ENCODE assay signal across 17 mouse cellular contexts in the genomic region with DNA sequence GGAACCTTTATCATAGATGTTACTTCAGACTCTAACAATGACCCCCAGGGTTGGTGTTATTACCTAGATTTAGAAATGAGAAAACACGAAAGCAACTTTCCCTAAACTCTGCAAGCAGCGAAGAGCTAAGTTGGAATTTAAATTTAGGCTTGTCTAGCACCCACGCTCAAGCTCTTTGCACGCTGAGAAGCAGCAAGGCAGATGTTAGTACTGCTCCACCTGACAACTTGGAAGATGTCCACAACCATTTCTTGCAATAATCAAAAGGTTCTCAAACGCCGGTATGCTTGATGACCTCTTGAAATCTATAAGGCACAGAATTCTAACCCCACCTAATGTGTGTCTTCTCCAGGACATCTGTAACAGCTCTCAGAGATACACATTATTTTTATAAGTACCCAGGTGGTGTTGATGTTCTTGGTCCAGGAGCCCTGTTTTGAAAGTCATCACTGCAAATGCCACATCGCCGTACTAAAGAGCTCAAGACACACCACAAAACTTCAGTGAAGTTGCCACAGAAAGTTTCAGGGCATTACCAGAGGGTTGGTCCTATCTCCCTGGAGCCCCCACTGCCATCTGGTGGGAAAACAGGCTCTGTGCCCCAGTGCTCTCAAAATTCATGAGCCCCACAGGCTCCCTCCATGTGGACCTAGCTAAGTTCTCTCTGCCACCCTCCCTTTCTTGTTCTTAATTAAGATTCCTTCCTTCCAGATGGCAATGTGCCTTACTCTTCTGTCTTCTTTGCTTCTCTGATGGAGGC.
DNase-seq lines count a peak whose midpoint lies in the region; ATAC-seq and TF ChIP-seq lines count a peak whose summit lies in the region.
"Had no signal": no experiment of that assay in that cellular context is flagged by ENCODE, and none has a peak within 500 bp of the region (broad histone marks: within the 10 kb centered on the region; RNA-seq: fewer than 3 reads in every experiment).

No protein-coding gene starts in this region.

- no peak overlapping the region for H3K27ac ChIP-seq in liver, postnatal 0 days (ENCODE audit: low read depth)
- H3K27ac ChIP-seq: embryonic facial prominence, embryonic 10.5 days; hindbrain, embryonic 10.5 days; liver, embryonic 15.5 days; macrophage; midbrain, embryonic 13.5 days had no signal

- no peak for TF ChIP-seq EP300 in liver, postnatal 0 days (IDR thresholded peaks at IDR 0.05; ENCODE audit: low read depth)

- no peak overlapping the region for H3K9ac ChIP-seq in liver, postnatal 0 days (replicated peaks)
- H3K9ac ChIP-seq: heart, embryonic 12.5 days; liver, embryonic 15.5 days; midbrain, embryonic 13.5 days had no signal

- 83% methylated on average over 8 of the region's 8 CpGs for WGBS in liver, postnatal 0 days (ENCODE audit: insufficient replicate concordance)

- no peak overlapping the region for H3K4me3 ChIP-seq in liver, postnatal 0 days (ENCODE audit: low read depth, low read length)
- H3K4me3 ChIP-seq: embryonic facial prominence, embryonic 10.5 days; heart, embryonic 12.5 days; hindbrain, embryonic 10.5 days; liver, embryonic 15.5 days; midbrain, embryonic 13.5 days had no signal

- no peak overlapping the region for H3K4me2 ChIP-seq in liver, postnatal 0 days (ENCODE audit: low read depth, low read length)
- H3K4me2 ChIP-seq: heart, embryonic 12.5 days; liver, embryonic 15.5 days; midbrain, embryonic 13.5 days had no signal

- peak; percentile 30 to 51 for DNase-seq in layer of hippocampus, adult 18-20 months (ENCODE audit: low spot score in 2 of 2)
- no peak for DNase-seq in layer of hippocampus, postnatal 25 days (ENCODE audit: extremely low spot score in 1 of 2, low spot score in 1 of 2)
- peak; percentile 43 to 72 for DNase-seq in frontal cortex, postnatal 14 days (ENCODE audit: low spot score in 2 of 2)
- DNase-seq in left cerebral cortex, postnatal 36 days (ENCODE audit: low spot score in 2 of 2): peak; percentile 66 to 72
- DNase-seq in telencephalon, adult 2 months (ENCODE audit: low read depth, low spot score): peak; percentile 92
- no peak for DNase-seq in liver, postnatal 0 days
- no peak for DNase-seq in kidney, adult 18-20 months
- DNase-seq: cerebellum, adult 18-20 months; gastrocnemius, postnatal 14 days; kidney, postnatal 25 days had no signal

- intact Hi-C loops in left cerebral cortex, postnatal 36 days (cut with DNase I): loop anchor here (10.0 kb wide), 3 partner anchors 368 to 738 kb away; no protein-coding TSS in a partner anchor

- no peak for ATAC-seq in liver, postnatal 0 days
- ATAC-seq: intestine, embryonic 16.5 days; midbrain, embryonic 13.5 days had no signal

- no peaks in the 10 kb centered on the region for H3K27me3 ChIP-seq in liver, postnatal 0 days (ENCODE audit: insufficient read depth, low read length)
- H3K27me3 ChIP-seq: heart, embryonic 12.5 days; liver, embryonic 15.5 days; midbrain, embryonic 13.5 days had no signal

- TF ChIP-seq CTCF in liver, postnatal 0 days (IDR thresholded peaks at IDR 0.05; ENCODE audit: low read depth): no peak

- no peaks in the 10 kb centered on the region for H3K9me3 ChIP-seq in liver, postnatal 0 days (ENCODE audit: low read length)
- H3K9me3 ChIP-seq: embryonic facial prominence, embryonic 10.5 days; hindbrain, embryonic 10.5 days; midbrain, embryonic 13.5 days had no signal

- H3K4me1 ChIP-seq in liver, postnatal 0 days (ENCODE audit: insufficient read depth): no peaks in the 10 kb centered on the region
- H3K4me1 ChIP-seq: embryonic facial prominence, embryonic 10.5 days; heart, embryonic 12.5 days; hindbrain, embryonic 10.5 days; liver, embryonic 15.5 days; midbrain, embryonic 13.5 days had no signal

- no peaks in the 10 kb centered on the region for H3K36me3 ChIP-seq in liver, postnatal 0 days (replicated peaks; ENCODE audit: insufficient read depth, low read length)
- H3K36me3 ChIP-seq: embryonic facial prominence, embryonic 10.5 days; heart, embryonic 12.5 days; hindbrain, embryonic 10.5 days; liver, embryonic 15.5 days; midbrain, embryonic 13.5 days had no signal

Comparison
In these comparisons a context has a peak if more than half of its experiments do, and no peak if none do; other contexts are left out.
1. DNase-seq: peak in layer of hippocampus, adult 18-20 months (2 of 2), frontal cortex, postnatal 14 days (2 of 2), left cerebral cortex, postnatal 36 days (2 of 2) and telencephalon, adult 2 months (single experiment); none in layer of hippocampus, postnatal 25 days (0 of 2), liver, postnatal 0 days (single experiment) and kidney, adult 18-20 months (single experiment).